Mouse (Mus musculus) bone marrow macrophage, adult 2 months (primary cell): ENCODE results near the gene Dbil5. TPM values are rescaled to one million over a fixed set of nuclear protein-coding genes. Genes with fewer than 3 reads are reported as not detected.

Experiments used
- H3K27ac ChIP-seq: 2 replicates; pipeline ENCODE4 v1.5.1; 2012; ENCODE audit warnings: low read depth, low read length; ENCODE audit not compliant: insufficient read depth
- H3K4me1 ChIP-seq: 2 replicates; pipeline ENCODE4 v1.6.1; 2012; ENCODE audit warnings: low read length; ENCODE audit not compliant: control insufficient read depth, insufficient read depth
- H3K4me3 ChIP-seq: 2 replicates; pipeline ENCODE4 v1.5.1; 2012; ENCODE audit warnings: mild to moderate bottlenecking, low read length, moderate library complexity; ENCODE audit not compliant: insufficient read depth
- CTCF ChIP-seq: IDR thresholded peaks from 2 replicates; pipeline ENCODE4 v1.5.1; 2012; ENCODE audit warnings: low read depth, mild to moderate bottlenecking, low read length, moderate library complexity
- POLR2A ChIP-seq: IDR thresholded peaks from 2 replicates; pipeline ENCODE4 v1.6.1; 2012; ENCODE audit warnings: mild to moderate bottlenecking, low read depth, low read length, borderline replicate concordance
- polyA plus RNA-seq: library from polyadenylated mRNA; stranded (reverse); fragments of >200 nt; gene quantifications from 2 replicates; pipeline ENCODE4 v1.2.4, GENCODE M21; 2012; ENCODE audit not compliant: missing spikeins, insufficient read depth, insufficient read length

Dbil5 gene
- polyA plus RNA-seq, 1 experiment = not detected

- H3K4me1 ChIP-seq = no peaks in the 10 kb centered on the region
- TF ChIP-seq POLR2A (no peak), CTCF (no peak)
- no peak overlapping the region for H3K4me3 ChIP-seq
- H3K27ac ChIP-seq = no peak overlapping the region
Measured at GRCm38 (mm10) chr11:76267550-76267949, 50.1 kb downstream of the Dbil5 start.

DNA sequence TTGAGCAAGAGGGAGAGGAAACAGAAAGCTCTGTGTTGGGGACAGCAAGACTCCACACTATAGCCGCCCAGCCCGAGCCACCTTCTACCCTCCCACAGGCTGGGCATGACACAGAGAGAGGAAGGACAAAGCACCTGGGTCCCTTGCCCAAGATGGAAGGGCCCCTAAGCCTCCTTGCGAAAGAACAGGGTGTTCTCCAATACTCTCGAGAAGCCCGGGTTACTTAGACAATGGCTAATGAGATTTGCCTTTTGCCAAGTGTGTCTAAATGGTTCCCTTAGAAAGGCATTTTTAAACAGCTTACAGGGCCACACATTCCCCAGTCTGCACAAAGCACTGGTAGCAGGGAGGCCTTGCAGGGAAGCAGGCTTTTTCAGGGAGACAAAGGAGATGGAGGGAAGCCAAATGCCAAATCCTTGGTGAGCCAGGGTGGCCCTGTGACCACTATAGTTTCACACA lies 50.6 kb downstream of the Dbil5 start:
- H3K4me1 ChIP-seq = no peaks in the 10 kb centered on the region
- no peak overlapping the region for H3K27ac ChIP-seq
- TF ChIP-seq CTCF (no peak), POLR2A (no peak)
- no peak overlapping the region for H3K4me3 ChIP-seq

Other genes with a start within 250 kb of the Dbil5 start
- gene 1700016K19Rik, start 217.7 kb upstream of the Dbil5 start, polyA plus RNA-seq = not detected in 2 replicates
- not detected in 2 replicates for gene Rflnb, start 189.8 kb upstream of the Dbil5 start, polyA plus RNA-seq
- gene Vps53, start 38.0 kb upstream of the Dbil5 start, polyA plus RNA-seq = 40.7 and 47.9 TPM in 2 replicates
- gene Fam57a, start 37.9 kb upstream of the Dbil5 start, polyA plus RNA-seq = 2.1 and 3.8 TPM in 2 replicates
- 1.6 and 3.2 TPM in 2 replicates for gene Gemin4, start 56 bp downstream of the Dbil5 start, polyA plus RNA-seq
- 3.2 and 3.4 TPM in 2 replicates for gene Mrm3, start 26.1 kb downstream of the Dbil5 start, polyA plus RNA-seq
- gene Glod4, start 26.1 kb downstream of the Dbil5 start, polyA plus RNA-seq = 40.0 and 53.4 TPM in 2 replicates
- gene Nxn, start 181.5 kb downstream of the Dbil5 start, polyA plus RNA-seq = 0.35 TPM in 1 of 2 replicates, not detected in the other
- 15.1 and 15.5 TPM in 2 replicates for gene Timm22, start 189.3 kb downstream of the Dbil5 start, polyA plus RNA-seq